Mouse (Mus musculus) stomach, postnatal 0 days (tissue): Measurements from ENCODE around the gene Tmem79.

ENCODE experiments used
- CTCF ChIP-seq: IDR thresholded peaks from 2 replicates; pipeline ENCODE4 v1.5.1; 2016; ENCODE audit warnings: antibody characterized with exemption, low read depth, mild to moderate bottlenecking, moderate library complexity
- EP300 ChIP-seq: optimal IDR thresholded peaks from 2 replicates; pipeline ENCODE3; 2016; ENCODE audit warnings: antibody characterized with exemption

DNA sequence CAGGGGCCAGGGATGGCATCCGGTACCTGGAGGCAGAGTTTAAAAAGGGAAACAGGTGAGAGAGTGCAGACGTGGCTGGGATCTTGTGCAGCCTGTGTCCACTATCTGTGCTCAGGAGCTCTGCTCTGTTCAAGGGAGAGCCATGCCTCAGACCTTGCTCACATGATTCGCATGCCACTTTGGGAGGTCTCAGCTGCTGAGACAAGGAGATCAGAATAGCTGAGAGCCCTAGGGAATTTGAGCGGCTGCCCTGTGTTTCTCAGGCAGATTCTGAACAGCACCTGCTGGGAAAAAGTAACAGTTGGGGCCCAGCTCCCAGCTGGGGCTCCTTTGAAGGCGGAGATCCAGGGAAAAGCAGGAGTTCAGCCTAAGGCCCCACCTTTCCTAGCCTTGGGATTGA, 23.6 kb upstream of the Tmem79 start:
- no peak for TF ChIP-seq EP300
- TF ChIP-seq CTCF = no peak
